Mouse (Mus musculus) forebrain, postnatal 0 days (tissue): Measurements from ENCODE around the gene Kdm4a. TPM values are rescaled to one million over a fixed set of nuclear protein-coding genes. Genes with fewer than 3 reads are reported as not detected.

Experiments used
- ATAC-seq: fragments of 200-750 bp; cut with Nextera tagmentation; 2 replicates; pipeline ENCODE4 v1.8.0; 2017; ENCODE audit warnings: mild to moderate bottlenecking, moderate library complexity
- DNase-seq: peaks from one replicate; pipeline ENCODE4 v3.0.0-alpha.2; 2015
- H3K27ac ChIP-seq: fragments of 300-500 bp; sonication (generic); 2 replicates; pipeline ENCODE4 v1.5.1; 2014; ENCODE audit warnings: low read depth, mild to moderate bottlenecking, antibody characterized with exemption, low read length, moderate library complexity, mixed read lengths
- H3K27me3 ChIP-seq: fragments of 300-500 bp; sonication (generic); 2 replicates; pipeline ENCODE4 v1.6.1; 2014; ENCODE audit warnings: mild to moderate bottlenecking, low read length, mixed read lengths; ENCODE audit not compliant: insufficient read depth
- H3K36me3 ChIP-seq: fragments of 300-500 bp; sonication (generic); 2 replicates; pipeline ENCODE4 v1.6.1; 2014; ENCODE audit warnings: mild to moderate bottlenecking, moderate library complexity; ENCODE audit not compliant: insufficient read depth
- H3K4me1 ChIP-seq: fragments of 300-500 bp; sonication (generic); 2 replicates; pipeline ENCODE4 v1.6.1; 2014; ENCODE audit warnings: antibody characterized with exemption; ENCODE audit not compliant: insufficient read depth
- H3K4me2 ChIP-seq: fragments of 300-500 bp; sonication (generic); 2 replicates; pipeline ENCODE4 v1.6.1; 2014; ENCODE audit warnings: low read depth, mild to moderate bottlenecking, moderate library complexity
- H3K4me3 ChIP-seq: fragments of 300-500 bp; sonication (generic); 2 replicates; pipeline ENCODE4 v1.5.1; 2014; ENCODE audit warnings: low read depth, low read length, mixed read lengths
- H3K9ac ChIP-seq: fragments of 300-500 bp; sonication (generic); 2 replicates; pipeline ENCODE4 v1.6.1; 2014; ENCODE audit warnings: mild to moderate bottlenecking
- H3K9me3 ChIP-seq: fragments of 300-500 bp; sonication (generic); 2 replicates; pipeline ENCODE4 v1.6.1; 2016; ENCODE audit warnings: low read length
- CTCF ChIP-seq: sonication (generic); IDR thresholded peaks from 2 replicates; pipeline ENCODE4 v1.5.1; 2016; ENCODE audit warnings: antibody characterized with exemption, control low read depth, low read depth
- WGBS: fragments of 180-500 bp; shearing (Covaris S2); extraction: QIAGEN DNeasy Blood & Tissue Kit; methylation state at CpG from one replicate; pipeline ENCODE4 v1.1.7; 2014; 5-methylcytosine and 5-hydroxymethylcytosine counted together
- microRNA-seq, 2 experiments: library from miRNA; unstranded; fragments of <30 nt; microRNA quantifications; one replicate each; pipeline ENCODE4; 2016
- polyA plus RNA-seq: library from polyadenylated mRNA; unstranded; fragments of >200 nt; fragmentation: Nextera tagmentation; extraction: Ambion mirVana; gene quantifications from 2 replicates; pipeline ENCODE4 v1.2.1, GENCODE M21; 2015
- total RNA-seq: library from RNA; depleted of rRNA; stranded (reverse); fragments of >200 nt; gene quantifications from 2 replicates; pipeline ENCODE4 v1.2.3, GENCODE M21; 2014; rRNA removed

The Kdm4a gene
- total and polyA plus RNA-seq, 2 experiments from 2014 or later, result 39.0 to 122 TPM

DNA sequence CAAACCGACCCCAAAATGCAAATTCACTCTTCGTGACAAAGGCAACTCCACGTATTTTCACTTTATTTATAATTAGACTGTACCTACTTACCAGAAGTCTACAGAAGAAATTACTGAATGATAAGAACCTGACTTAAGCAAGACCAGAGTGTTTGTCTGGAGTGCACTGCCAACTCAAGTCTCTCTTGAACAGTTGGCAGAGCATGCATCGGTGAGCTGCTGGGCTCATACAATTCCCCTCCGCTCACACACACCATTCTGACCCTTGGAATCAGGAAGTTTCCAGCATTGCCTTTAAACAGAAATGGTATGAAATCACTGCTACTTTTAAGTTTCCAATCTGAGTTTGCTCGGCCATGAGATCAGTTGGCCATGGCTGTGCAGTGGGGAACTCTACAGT lies 81.3 kb downstream of the Kdm4a start:
- H3K4me2 ChIP-seq, result no peak overlapping the region
- 91% methylated on average over 6 of the region's 6 CpGs for WGBS
- no peak overlapping the region for H3K27ac ChIP-seq
- no peaks in the 10 kb centered on the region for H3K27me3 ChIP-seq
- H3K9me3 ChIP-seq, result no peaks in the 10 kb centered on the region
- ATAC-seq (no peak), DNase-seq (no peak)
- no peak overlapping the region for H3K4me3 ChIP-seq
- no peak for TF ChIP-seq CTCF
- no peaks in the 10 kb centered on the region for H3K4me1 ChIP-seq
- no peaks in the 10 kb centered on the region for H3K36me3 ChIP-seq
- H3K9ac ChIP-seq, result no peak overlapping the region

- no peaks in the 10 kb centered on the region for H3K4me1 ChIP-seq
- H3K27me3 ChIP-seq, result no peaks in the 10 kb centered on the region
- no peaks in the 10 kb centered on the region for H3K36me3 ChIP-seq
- DNase-seq (no peak), ATAC-seq (no peak)
- H3K4me3 ChIP-seq, result no peak overlapping the region
- no peak overlapping the region for H3K4me2 ChIP-seq
- 76% methylated on average over 6 of the region's 6 CpGs for WGBS
- H3K9ac ChIP-seq, result no peak overlapping the region
- H3K9me3 ChIP-seq, result no peaks in the 10 kb centered on the region
- TF ChIP-seq CTCF, result no peak
- H3K27ac ChIP-seq, result no peak overlapping the region
Observed at GRCm38 (mm10) chr4:118096069-118096468, 83.8 kb downstream of the Kdm4a start.

GRCm38 (mm10) chr4:118092784-118093457 lies 86.9 kb downstream of the Kdm4a start:
- 97% methylated on average over 11 of the region's 11 CpGs for WGBS
- no peaks in the 10 kb centered on the region for H3K36me3 ChIP-seq
- no peak overlapping the region for H3K9ac ChIP-seq
- H3K4me2 ChIP-seq, result no peak overlapping the region
- no peaks in the 10 kb centered on the region for H3K27me3 ChIP-seq
- no peak for ATAC-seq
- DNase-seq, result no peak
- TF ChIP-seq CTCF, result no peak
- no peaks in the 10 kb centered on the region for H3K4me1 ChIP-seq
- H3K4me3 ChIP-seq, result no peak overlapping the region
- H3K27ac ChIP-seq, result no peak overlapping the region
- no peaks in the 10 kb centered on the region for H3K9me3 ChIP-seq

DNA sequence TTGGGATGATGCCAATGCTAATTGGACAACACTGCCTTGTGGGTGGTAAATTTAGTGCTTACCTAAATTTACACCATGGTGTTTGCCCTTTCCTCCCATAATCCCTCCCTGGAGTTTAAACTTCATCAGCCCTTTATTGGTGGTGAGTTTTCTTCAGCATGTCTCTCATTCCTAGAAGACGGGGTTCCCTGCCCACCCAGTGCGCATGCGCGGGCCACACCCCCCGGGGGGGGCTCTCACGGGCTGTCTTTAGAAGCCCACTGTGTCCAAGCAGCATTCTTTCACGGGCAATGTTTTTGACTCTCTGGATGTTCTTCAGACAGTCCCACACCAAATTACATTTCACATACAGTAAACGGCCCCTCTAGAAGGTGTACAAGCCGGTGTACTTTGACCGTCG lies 89.4 kb downstream of the Kdm4a start:
- ATAC-seq (no peak), DNase-seq (no peak)
- no peak for TF ChIP-seq CTCF
- H3K4me2 ChIP-seq, result no peak overlapping the region
- H3K9me3 ChIP-seq, result no peaks in the 10 kb centered on the region
- no peaks in the 10 kb centered on the region for H3K27me3 ChIP-seq
- no peak overlapping the region for H3K9ac ChIP-seq
- no peak overlapping the region for H3K27ac ChIP-seq
- H3K4me1 ChIP-seq, result no peaks in the 10 kb centered on the region
- H3K4me3 ChIP-seq, result no peak overlapping the region
- WGBS, result 89% methylated on average over 11 of the region's 11 CpGs
- no peaks in the 10 kb centered on the region for H3K36me3 ChIP-seq

DNA sequence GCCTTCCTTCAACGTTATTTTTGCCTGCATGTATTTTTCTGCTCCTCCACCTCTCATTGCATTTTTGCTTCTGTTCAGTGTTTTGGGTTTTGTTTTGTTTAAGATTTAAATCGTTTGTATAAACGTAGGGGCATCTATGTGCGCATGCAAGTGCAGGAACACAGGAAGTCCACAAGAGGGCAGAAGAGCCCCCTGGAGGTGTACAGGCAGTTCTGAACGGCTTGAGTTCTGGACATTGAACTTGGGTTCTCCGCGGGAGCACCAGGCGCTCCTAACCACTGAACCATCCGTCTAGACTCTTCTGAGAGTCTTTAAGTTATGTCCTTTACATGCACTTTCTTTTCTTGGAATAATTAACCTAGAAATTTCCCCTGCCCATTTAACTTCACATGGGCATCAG lies 89.9 kb downstream of the Kdm4a start:
- no peaks in the 10 kb centered on the region for H3K9me3 ChIP-seq
- H3K4me2 ChIP-seq, result no peak overlapping the region
- no peaks in the 10 kb centered on the region for H3K27me3 ChIP-seq
- H3K36me3 ChIP-seq, result no peaks in the 10 kb centered on the region
- WGBS, result 66% methylated on average over 9 of the region's 9 CpGs
- H3K4me3 ChIP-seq, result no peak overlapping the region
- H3K4me1 ChIP-seq, result no peaks in the 10 kb centered on the region
- TF ChIP-seq CTCF, result peak; percentile 73
- DNase-seq (peak; percentile 39), ATAC-seq (no peak)
- no peak overlapping the region for H3K9ac ChIP-seq
- no peak overlapping the region for H3K27ac ChIP-seq

- Histone ChIP-seq H3K27me3 (no peaks in the 10 kb centered on the region), H3K9me3 (no peaks in the 10 kb centered on the region), H3K36me3 (no peaks in the 10 kb centered on the region), H3K9ac (no peak overlapping the region), H3K4me3 (no peak overlapping the region), H3K4me1 (no peaks in the 10 kb centered on the region), H3K27ac (no peak overlapping the region), H3K4me2 (no peak overlapping the region)
- ATAC-seq (no peak), DNase-seq (no peak)
- no peak for TF ChIP-seq CTCF
- 82% methylated on average over 2 of the region's 2 CpGs for WGBS
Observed at GRCm38 (mm10) chr4:118088771-118089170, 91.1 kb downstream of the Kdm4a start.

Small RNA genes within 50 kb of the gene (microRNA-seq; reads per million reads assigned to microRNA genes)
- 2.3 to 2.7 reads per million in 2 experiments for gene Mir7226

Other genes starting within 250 kb of the Kdm4a start
- 32.6 and 36.1 TPM in 2 replicates for gene St3gal3, start 45.1 kb downstream of the Kdm4a start, total RNA-seq
- 11.2 and 11.3 TPM in 2 replicates for gene St3gal3, start 45.1 kb downstream of the Kdm4a start, polyA plus RNA-seq
- 109 and 120 TPM in 2 replicates for gene Ptprf, start 111.4 kb upstream of the Kdm4a start, total RNA-seq
- gene Ptprf, start 111.4 kb upstream of the Kdm4a start, polyA plus RNA-seq, result 30.5 and 45.0 TPM in 2 replicates
- 13.5 and 21.1 TPM in 2 replicates for gene Szt2, start 229.2 kb upstream of the Kdm4a start, total RNA-seq
- 1.6 and 3.4 TPM in 2 replicates for gene Szt2, start 229.2 kb upstream of the Kdm4a start, polyA plus RNA-seq
- 79.6 and 82.9 TPM in 2 replicates for gene Med8, start 229.3 kb upstream of the Kdm4a start, total RNA-seq
- gene Med8, start 229.3 kb upstream of the Kdm4a start, polyA plus RNA-seq, result 86.6 and 96.2 TPM in 2 replicates
- 10.2 and 13.9 TPM in 2 replicates for gene Elovl1, start 248.1 kb upstream of the Kdm4a start, total RNA-seq
- gene Elovl1, start 248.1 kb upstream of the Kdm4a start, polyA plus RNA-seq, result 22.2 and 22.3 TPM in 2 replicates